Mouse (Mus musculus): ENCODE measurements at regions not wholly inside any gene's neighbourhood (a gene's known extent, or its start where the extent isn't known, plus 50 kb on each side); places are given as distances from the start of the nearest gene placed in this dataset.

DNA sequence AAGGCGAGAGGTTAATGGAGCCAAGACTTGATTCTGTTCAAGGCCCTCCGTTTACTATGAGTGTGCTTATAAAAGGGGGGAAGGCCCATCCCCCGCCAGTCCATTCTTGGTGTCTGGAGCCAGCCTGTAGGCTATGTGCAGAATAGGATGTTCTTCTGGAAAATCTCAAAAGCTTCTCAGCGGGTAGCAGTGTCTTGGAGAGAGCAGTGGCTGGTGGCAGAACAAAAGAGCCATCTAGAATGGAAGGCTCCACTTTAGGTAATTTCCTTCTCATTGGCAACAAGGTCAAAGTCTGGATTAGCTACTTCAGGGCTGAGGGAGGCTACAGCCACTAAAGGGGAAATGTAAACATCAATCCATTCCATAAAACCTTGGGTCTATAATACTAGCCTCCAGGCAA, 1150.8 kb upstream of the Ptprd start:
- peak; percentile 76 for DNase-seq (ENCODE audit: low read depth, low spot score)

DNA sequence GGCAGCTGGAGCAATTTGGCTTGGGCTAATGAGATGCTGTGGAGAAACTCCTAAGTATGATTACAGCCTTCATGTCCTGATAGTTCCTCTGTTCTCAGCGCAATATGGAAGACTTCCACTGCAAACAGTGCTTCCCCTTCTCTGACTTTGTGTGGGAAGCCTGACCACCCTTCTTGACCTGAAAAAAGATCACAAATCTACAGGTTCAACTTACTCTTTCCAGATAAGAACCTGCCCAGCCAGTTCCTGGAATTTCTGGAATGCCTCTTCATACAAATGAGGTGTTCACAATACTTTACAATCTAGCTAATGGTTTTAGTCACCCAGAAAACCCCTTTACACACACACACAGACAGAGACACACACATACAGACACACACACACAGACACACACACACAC, 1146.0 kb upstream of the Ptprd start:
- peak; percentile 23 for DNase-seq (ENCODE audit: low read depth, low spot score)

DNA sequence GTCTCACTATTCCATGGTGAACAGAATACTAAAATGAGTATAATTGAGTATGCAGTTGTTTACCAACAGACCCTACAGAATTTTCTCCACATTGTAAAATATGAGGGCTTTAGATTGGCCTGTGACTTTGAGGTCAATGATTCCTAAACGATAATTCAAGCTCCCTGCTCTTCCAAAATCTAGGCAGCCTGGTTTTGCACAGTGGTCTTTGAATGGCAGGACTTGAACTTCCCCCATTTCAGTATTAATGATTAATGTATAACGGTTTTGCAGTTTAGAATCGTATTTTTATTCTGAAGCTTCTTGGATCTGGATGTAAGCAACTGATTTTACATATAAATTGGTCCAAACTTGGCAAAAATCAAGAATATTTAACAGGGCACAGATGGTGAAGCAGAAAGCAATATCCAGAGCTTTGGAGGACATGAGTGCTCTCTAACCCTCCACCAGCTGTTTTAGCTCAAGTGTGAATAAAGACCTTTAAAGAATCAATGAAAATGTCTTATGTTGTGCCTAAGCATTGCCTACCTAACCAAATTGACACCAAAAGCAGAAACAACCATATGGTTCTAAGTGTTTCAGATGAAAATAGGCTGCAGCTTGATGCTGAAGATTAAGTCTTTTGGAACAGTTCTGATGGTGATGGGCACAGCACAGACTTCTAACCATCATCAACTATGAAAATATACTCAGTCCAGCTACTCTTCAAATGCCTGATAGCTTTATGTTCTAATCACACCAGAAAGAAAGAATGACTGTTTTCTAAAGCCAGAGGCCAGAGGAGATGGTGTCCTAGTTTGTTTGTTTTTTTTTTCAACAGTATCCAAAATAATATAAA, 1098.3 kb upstream of the Ptprd start:
- no peak for DNase-seq (ENCODE audit: low read depth, low spot score)

DNA sequence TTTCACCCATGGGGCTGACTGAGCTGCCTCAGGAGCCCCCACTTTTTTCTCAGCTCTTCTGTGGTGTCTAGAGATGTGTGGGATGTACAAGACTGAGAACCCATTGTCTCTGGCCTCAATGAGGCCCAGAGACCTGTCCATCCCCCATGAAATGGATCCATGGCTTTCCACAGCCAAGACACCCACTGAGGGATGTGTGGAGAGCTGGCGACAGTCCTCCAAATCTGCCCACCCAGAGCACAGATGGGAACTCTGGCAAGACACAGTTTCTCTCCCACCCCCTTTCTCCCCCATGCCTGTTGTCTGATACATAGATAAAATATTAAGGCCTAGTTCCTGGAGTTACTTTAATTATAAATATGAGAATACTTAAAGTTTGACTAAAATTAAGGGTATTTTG, 1079.3 kb upstream of the Ptprd start:
- no peak for DNase-seq (ENCODE audit: low read depth, low spot score)

DNA sequence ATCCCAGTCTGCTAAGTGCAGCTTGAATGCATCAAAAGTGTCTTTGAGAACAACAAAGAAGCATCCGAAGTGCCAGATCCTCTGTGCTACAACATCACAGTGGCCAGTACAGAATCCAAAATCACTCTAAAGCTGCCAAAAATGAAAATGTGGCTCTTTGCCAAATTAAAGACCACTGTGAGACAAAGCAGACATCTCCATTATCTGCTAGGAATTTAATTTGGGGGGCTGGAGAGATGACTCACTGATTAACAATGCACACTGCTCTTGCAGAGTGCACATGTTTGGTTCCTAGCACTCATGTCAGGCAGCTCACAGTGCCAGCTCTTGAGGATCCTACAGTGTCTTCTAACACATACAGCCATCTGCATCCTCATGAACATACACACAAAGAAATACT, 1053.3 kb upstream of the Ptprd start:
- DNase-seq (ENCODE audit: low read depth, low spot score): no peak

DNA sequence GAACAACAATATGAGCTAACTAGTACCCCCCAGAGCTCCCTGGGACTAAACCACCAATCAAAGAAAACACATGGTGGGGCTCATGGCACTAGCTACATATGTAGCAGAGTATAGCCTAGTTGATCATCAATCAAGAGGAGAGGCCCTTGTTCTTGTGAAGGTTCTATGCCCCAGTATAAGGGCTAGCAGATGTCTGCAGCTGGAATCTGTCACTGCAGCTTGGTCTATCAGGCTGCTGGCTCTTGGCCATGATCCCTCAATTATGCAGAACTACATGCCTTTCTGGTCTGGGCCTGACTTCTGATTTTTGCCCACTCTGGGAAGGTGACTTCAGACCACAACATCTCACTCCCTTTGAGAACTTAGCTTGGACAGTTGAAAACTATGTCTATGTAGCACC, 1031.4 kb upstream of the Ptprd start:
- no peak for DNase-seq (ENCODE audit: low read depth, low spot score)

DNA sequence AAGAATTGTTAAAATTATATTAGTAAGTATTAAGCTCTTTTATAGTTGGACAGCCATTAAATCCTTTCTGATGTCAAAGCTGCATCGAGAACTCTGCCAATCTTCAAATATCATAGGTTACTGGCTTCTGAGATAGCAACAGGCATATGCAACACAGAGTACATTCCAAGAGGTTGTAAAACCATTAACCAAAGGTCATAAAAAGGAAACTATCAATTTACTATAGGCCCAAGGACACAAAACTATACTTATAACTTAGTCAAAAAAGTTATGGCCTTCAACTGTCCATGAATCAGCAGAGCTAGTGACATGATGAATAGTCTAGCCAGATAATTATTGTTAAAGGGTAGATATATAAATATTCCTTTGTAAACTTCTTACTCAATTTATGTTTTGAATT, 1029.9 kb upstream of the Ptprd start:
- no peak for DNase-seq (ENCODE audit: low read depth, low spot score)

DNA sequence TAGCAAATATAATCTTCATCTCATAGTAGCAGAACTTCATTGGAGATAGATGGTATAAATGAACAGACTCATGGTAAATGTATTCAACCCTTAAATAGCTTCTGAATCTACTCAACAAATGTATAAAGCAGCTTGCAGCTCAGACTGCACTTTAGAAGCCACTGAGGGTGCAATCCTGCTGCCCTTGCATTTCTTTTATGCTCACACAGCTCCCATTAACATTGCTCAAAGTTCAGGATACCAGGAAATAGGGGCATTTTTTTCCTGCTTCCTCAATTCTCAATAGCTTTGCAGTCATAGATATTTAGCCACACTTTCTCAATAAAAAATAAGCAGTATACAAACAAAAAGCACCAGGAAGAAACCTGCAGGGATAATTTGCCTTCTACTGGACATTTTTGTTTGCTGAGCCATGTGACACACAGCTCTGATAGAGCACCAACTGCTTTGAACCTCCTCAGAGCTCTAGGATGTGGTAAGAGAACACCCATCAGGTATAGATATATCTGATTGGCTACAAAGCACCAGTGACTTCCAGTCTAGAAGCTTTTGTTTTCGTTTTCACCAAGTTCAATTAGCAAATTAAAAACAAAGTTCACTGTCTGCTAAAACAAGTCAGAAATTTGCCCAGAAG, 1012.5 kb upstream of the Ptprd start:
- no peak for DNase-seq (ENCODE audit: low read depth, low spot score)

Measured in R1 (cell line).